Mouse (Mus musculus) embryonic facial prominence, embryonic 11.5 days (tissue): ENCODE data around the gene Mettl22. TPM values are rescaled to one million over a fixed set of nuclear protein-coding genes. Genes with fewer than 3 reads are reported as not detected.
A peak's percentile ranks its signal among the peaks of the same experiment; 100 is the strongest.

ENCODE experiments used
- ATAC-seq: fragments of 200-750 bp; cut with Nextera tagmentation; replicated peaks from 2 replicates; pipeline ENCODE4 v1.8.0; 2017; ENCODE audit warnings: low read depth; ENCODE audit not compliant: insufficient number of reproducible peaks, low FRiP score, low TSS enrichment
- DNase-seq: peaks from one replicate; pipeline ENCODE4 v3.0.0-alpha.2; 2015; ENCODE audit warnings: low spot score
- H3K27ac ChIP-seq: fragments of 300-500 bp; sonication (generic); replicated peaks from 2 replicates; pipeline ENCODE4 v1.5.1; 2014; ENCODE audit warnings: mild to moderate bottlenecking, low read depth, low read length, control low read depth
- H3K27me3 ChIP-seq: fragments of 300-500 bp; sonication (generic); 2 replicates; pipeline ENCODE4 v1.6.1; 2014; ENCODE audit warnings: mild to moderate bottlenecking, low read length, moderate library complexity, mixed read lengths; ENCODE audit not compliant: control insufficient read depth, insufficient read depth
- H3K36me3 ChIP-seq: fragments of 300-500 bp; sonication (generic); replicated peaks from 2 replicates; pipeline ENCODE4 v1.6.1; 2014; ENCODE audit warnings: low read depth, mild to moderate bottlenecking, low read length, moderate library complexity, mixed read lengths; ENCODE audit not compliant: control insufficient read depth, insufficient read depth
- H3K4me1 ChIP-seq: fragments of 300-500 bp; sonication (generic); 2 replicates; pipeline ENCODE4 v1.6.1; 2014; ENCODE audit warnings: low read length, mixed read lengths; ENCODE audit not compliant: control insufficient read depth, insufficient read depth
- H3K4me2 ChIP-seq: fragments of 300-500 bp; sonication (generic); 2 replicates; pipeline ENCODE4 v1.6.1; 2014; ENCODE audit warnings: low read depth, mild to moderate bottlenecking, control low read depth, low read length, moderate library complexity
- H3K4me3 ChIP-seq: fragments of 300-500 bp; sonication (generic); 2 replicates; pipeline ENCODE4 v1.5.1; 2014; ENCODE audit warnings: low read depth, low read length, control low read depth
- H3K9ac ChIP-seq: fragments of 300-500 bp; sonication (generic); replicated peaks from 2 replicates; pipeline ENCODE4 v1.6.1; 2014; ENCODE audit warnings: mild to moderate bottlenecking, control low read depth, low read length
- H3K9me3 ChIP-seq: fragments of 300-500 bp; sonication (generic); replicated peaks from 2 replicates; pipeline ENCODE4 v1.6.1; 2016; ENCODE audit warnings: mild to moderate bottlenecking, low read length, inconsistent platforms, mixed read lengths; ENCODE audit not compliant: control insufficient read depth
- WGBS: fragments of 180-500 bp; shearing (Covaris S2); extraction: QIAGEN DNeasy Blood & Tissue Kit; methylation state at CpG from one replicate; pipeline ENCODE4 v1.1.7; 2014; 5-methylcytosine and 5-hydroxymethylcytosine counted together
- polyA plus RNA-seq: library from polyadenylated mRNA; unstranded; fragments of >200 nt; fragmentation: Nextera tagmentation; extraction: Ambion mirVana; gene quantifications from 2 replicates; pipeline ENCODE4 v1.2.1, GENCODE M21; 2014

The Mettl22 gene
- polyA plus RNA-seq, 1 experiment from 2014 or later: 19.2 TPM

GRCm38 (mm10) chr16:8487396-8488005, 16.9 kb downstream of the Mettl22 start:
- Histone ChIP-seq H3K9me3 (no peaks in the 10 kb centered on the region), H3K4me2 (no peak overlapping the region), H3K36me3 (no peaks in the 10 kb centered on the region), H3K4me3 (no peak overlapping the region), H3K27me3 (no peaks in the 10 kb centered on the region), H3K9ac (no peak overlapping the region), H3K4me1 (no peaks in the 10 kb centered on the region), H3K27ac (no peak overlapping the region)
- ATAC-seq (no peak), DNase-seq (no peak)
- 93% methylated on average over 9 of the region's 9 CpGs for WGBS

GRCm38 (mm10) chr16:8489340-8489739, 18.8 kb downstream of the Mettl22 start:
- Histone ChIP-seq H3K9ac (no peak overlapping the region), H3K27ac (no peak overlapping the region), H3K4me1 (no peaks in the 10 kb centered on the region), H3K27me3 (no peaks in the 10 kb centered on the region), H3K36me3 (no peaks in the 10 kb centered on the region), H3K4me2 (no peak overlapping the region), H3K4me3 (no peak overlapping the region), H3K9me3 (no peaks in the 10 kb centered on the region)
- DNase-seq (no peak), ATAC-seq (no peak)
- WGBS: 88% methylated on average over 5 of the region's 5 CpGs

DNA sequence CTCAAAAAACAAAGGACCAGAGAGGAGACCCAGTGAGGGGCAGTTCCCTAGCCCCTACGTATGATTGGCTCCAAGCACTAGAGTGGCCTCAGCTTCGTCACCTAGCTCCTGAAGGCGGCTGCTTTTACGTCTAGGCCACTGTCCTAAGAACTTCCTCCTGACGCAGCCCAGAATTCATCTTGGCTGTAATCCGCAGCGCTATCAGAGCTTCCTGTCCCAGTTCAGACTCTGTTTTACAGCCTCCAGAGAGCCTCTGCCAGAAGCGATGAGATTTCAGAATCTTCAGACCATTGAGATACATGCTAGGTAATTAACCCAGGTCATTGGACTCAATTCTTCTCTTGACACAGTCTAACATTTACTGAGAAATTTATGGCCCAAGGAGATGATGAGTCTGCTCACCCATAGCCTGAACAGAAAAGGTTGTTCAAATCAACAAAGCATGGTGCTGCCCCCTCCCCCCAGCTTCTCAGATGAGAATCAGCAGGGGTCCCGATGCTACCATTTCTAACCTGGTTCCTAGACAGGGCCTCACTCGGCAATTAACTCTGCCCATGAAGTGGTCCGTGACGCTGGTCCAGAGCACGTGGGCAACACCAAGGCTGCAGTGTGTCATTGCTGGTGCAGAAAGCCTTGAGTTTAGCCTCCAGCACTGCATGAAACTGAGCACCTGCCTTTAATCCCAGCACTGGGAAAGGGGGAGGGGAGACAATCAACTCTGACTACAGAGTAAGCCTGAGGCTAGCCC, 21.3 kb downstream of the Mettl22 start:
- DNase-seq (peak; percentile 30), ATAC-seq (no peak)
- no peak overlapping the region for H3K9ac ChIP-seq
- H3K27me3 ChIP-seq: no peaks in the 10 kb centered on the region
- no peak overlapping the region for H3K27ac ChIP-seq
- no peak overlapping the region for H3K4me2 ChIP-seq
- no peaks in the 10 kb centered on the region for H3K9me3 ChIP-seq
- H3K4me1 ChIP-seq: no peaks in the 10 kb centered on the region
- no peaks in the 10 kb centered on the region for H3K36me3 ChIP-seq
- H3K4me3 ChIP-seq: no peak overlapping the region
- 43% methylated on average over 13 of the region's 13 CpGs for WGBS

GRCm38 (mm10) chr16:8494268-8494667, 23.7 kb downstream of the Mettl22 start:
- 22% methylated on average over 4 of the region's 4 CpGs for WGBS
- Histone ChIP-seq H3K27me3 (no peaks in the 10 kb centered on the region), H3K4me2 (no peak overlapping the region), H3K9me3 (no peaks in the 10 kb centered on the region), H3K27ac (no peak overlapping the region), H3K4me3 (no peak overlapping the region), H3K36me3 (no peaks in the 10 kb centered on the region), H3K4me1 (no peaks in the 10 kb centered on the region), H3K9ac (no peak overlapping the region)
- 0 out of 2 replicates have a peak, but pooled peaks have one; percentile 42 for ATAC-seq
- DNase-seq: peak; percentile 85

- H3K4me3 ChIP-seq: no peak overlapping the region
- H3K4me2 ChIP-seq: no peak overlapping the region
- no peaks in the 10 kb centered on the region for H3K4me1 ChIP-seq
- no peak overlapping the region for H3K27ac ChIP-seq
- no peak for DNase-seq
- no peak for ATAC-seq
- H3K9ac ChIP-seq: no peak overlapping the region
- H3K36me3 ChIP-seq: no peaks in the 10 kb centered on the region
- 57% methylated on average over 2 of the region's 2 CpGs for WGBS
- H3K27me3 ChIP-seq: no peaks in the 10 kb centered on the region
- no peaks in the 10 kb centered on the region for H3K9me3 ChIP-seq
Measured at GRCm38 (mm10) chr16:8496967-8497366, 26.4 kb downstream of the Mettl22 start.

DNA sequence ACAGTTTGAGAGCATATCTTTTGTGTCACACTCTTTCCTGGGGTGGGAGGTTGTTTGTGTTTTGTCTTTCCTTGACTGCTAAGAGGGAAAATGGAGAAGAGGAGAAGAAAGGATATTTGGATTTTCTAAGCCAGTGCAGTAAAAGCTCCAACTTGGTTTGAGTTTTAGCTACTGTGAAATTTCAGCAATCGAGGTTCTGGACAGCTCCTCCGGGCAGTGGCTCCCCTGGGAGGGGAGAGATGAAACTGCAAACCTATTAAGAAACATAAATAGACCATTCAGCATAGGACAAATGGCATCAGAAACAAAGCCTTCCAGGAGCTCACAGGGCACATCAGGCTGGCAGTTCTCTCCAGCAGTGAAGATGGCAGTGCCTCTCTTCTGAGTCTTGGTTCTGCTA, 33.7 kb downstream of the Mettl22 start:
- no peaks in the 10 kb centered on the region for H3K4me1 ChIP-seq

DNA sequence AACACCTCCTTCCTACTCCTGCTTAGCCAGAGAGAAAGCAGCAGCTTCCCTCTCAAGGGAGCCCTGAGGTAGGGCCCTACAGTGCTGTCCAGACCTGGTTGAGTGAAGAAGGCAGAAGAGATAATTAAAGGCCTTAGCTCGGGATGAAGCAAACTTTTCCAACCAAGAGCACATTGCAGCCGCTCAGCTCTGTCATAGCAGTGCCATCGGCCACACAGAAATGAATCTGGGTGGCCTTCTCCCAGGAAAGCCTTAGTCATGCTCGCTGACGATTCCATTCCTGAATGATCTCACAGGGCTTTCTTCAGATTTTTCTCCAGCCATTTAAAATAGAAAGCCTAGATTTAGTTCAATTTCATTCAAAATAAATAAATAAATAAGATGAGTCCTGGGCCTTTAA, 39.3 kb downstream of the Mettl22 start:
- DNase-seq (no peak), ATAC-seq (no peak)
- 73% methylated on average over 5 of the region's 5 CpGs for WGBS
- H3K9me3 ChIP-seq: no peaks in the 10 kb centered on the region
- no peak overlapping the region for H3K4me3 ChIP-seq
- no peaks in the 10 kb centered on the region for H3K36me3 ChIP-seq
- no peak overlapping the region for H3K27ac ChIP-seq
- no peak overlapping the region for H3K4me2 ChIP-seq
- no peaks in the 10 kb centered on the region for H3K27me3 ChIP-seq
- no peak overlapping the region for H3K9ac ChIP-seq
- H3K4me1 ChIP-seq: no peaks in the 10 kb centered on the region

More for the DNA sequence above, 33.7 kb downstream of the Mettl22 start:
- Histone ChIP-seq H3K27me3 (no peaks in the 10 kb centered on the region), H3K27ac (no peak overlapping the region), H3K9me3 (no peaks in the 10 kb centered on the region), H3K4me3 (no peak overlapping the region), H3K4me2 (no peak overlapping the region), H3K9ac (no peak overlapping the region), H3K36me3 (no peaks in the 10 kb centered on the region)
- DNase-seq: peak; percentile 51
- no peak for ATAC-seq
- WGBS: 40% methylated on average over 2 of the region's 2 CpGs

GRCm38 (mm10) chr16:8512830-8513229, 42.2 kb downstream of the Mettl22 start:
- no peaks in the 10 kb centered on the region for H3K27me3 ChIP-seq
- peak overlapping the region; percentile 76 for H3K4me2 ChIP-seq
- ATAC-seq: 0 out of 2 replicates have a peak, but pooled peaks have one; percentile 8
- no peaks in the 10 kb centered on the region for H3K36me3 ChIP-seq
- no peaks in the 10 kb centered on the region for H3K9me3 ChIP-seq
- H3K27ac ChIP-seq: no peak overlapping the region
- WGBS: 2% methylated on average over 5 of the region's 5 CpGs
- peak overlapping the region; percentile 47 for H3K4me3 ChIP-seq
- no peak for DNase-seq
- H3K4me1 ChIP-seq: no peaks in the 10 kb centered on the region
- peak overlapping the region; percentile 39 for H3K9ac ChIP-seq
